Mouse (Mus musculus): ENCODE results near the gene Lhfp. TPM values are rescaled to one million over a fixed set of nuclear protein-coding genes. Genes with fewer than 3 reads are reported as not detected.

Lhfp gene
- polyA plus RNA-seq, 1 experiment = 12.1 TPM

DNA sequence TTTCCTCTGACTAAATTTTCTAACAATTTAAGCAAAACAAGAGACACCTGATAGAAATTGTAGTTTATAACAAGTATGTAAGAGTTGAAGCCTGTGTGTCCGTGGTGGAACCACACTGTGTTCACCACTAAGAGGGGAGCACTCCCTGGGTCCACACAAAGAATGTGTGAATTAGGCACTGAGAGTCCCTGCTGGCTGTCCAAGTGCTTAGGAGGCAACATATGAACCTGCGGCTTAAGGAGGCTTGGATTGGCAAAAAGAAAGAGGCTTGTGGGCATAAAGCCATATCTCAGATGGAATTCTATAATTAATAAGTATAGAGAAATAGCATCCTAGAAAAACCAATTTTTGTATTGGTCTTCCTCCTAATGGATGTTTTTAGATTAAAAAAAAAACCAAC is 104.2 kb downstream of the Lhfp start:
- TF ChIP-seq EP300 (IDR thresholded peaks at IDR 0.05; ENCODE audit: insufficient read depth, low read depth, low read length) = no peak
- no peak for TF ChIP-seq CTCF (IDR thresholded peaks at IDR 0.05; ENCODE audit: low read depth, low read length)
- no peak for TF ChIP-seq POLR2A (IDR thresholded peaks at IDR 0.05; ENCODE audit: insufficient read depth, low read length)
- no peak overlapping the region for H3K27ac ChIP-seq (ENCODE audit: insufficient read depth, low read length)
- H3K27me3 ChIP-seq (ENCODE audit: control insufficient read depth, insufficient read depth, low read length, poor library complexity, severe bottlenecking) = no peaks in the 10 kb centered on the region
- no peaks in the 10 kb centered on the region for H3K9me3 ChIP-seq (replicated peaks; ENCODE audit: control insufficient read depth, insufficient read depth, low read length, poor library complexity, severe bottlenecking)
- no peaks in the 10 kb centered on the region for H3K36me3 ChIP-seq (ENCODE audit: control insufficient read depth, insufficient read depth, low read length, poor library complexity, severe bottlenecking)
- H3K9ac ChIP-seq (ENCODE audit: low read depth, poor library complexity, severe bottlenecking) = no peak overlapping the region
- no peak overlapping the region for H3K4me3 ChIP-seq (ENCODE audit: low read depth, low read length)
- no peaks in the 10 kb centered on the region for H3K4me1 ChIP-seq (ENCODE audit: control insufficient read depth, insufficient read depth, low read length)

DNA sequence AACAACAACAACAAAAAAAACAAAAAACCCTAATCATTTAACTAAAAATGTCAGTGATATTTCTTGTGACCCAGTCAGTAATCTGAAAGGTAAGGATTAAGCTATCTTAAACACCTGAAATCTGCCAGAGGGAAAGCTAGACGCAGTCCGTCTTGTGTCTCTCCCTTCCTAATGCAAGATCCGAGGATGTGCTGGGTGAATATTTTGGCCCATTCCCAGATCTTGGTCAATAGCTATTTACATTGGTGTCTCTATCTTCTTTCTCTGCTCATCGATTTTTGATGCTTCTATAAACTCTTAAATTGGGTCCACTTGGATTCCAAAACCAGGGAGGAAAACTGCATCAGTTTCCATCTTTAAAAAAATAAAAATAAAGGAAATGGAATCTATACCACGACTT is 104.6 kb downstream of the Lhfp start:
- TF ChIP-seq CTCF (IDR thresholded peaks at IDR 0.05; ENCODE audit: low read depth, low read length) (no peak), POLR2A (IDR thresholded peaks at IDR 0.05; ENCODE audit: insufficient read depth, low read length) (no peak), EP300 (IDR thresholded peaks at IDR 0.05; ENCODE audit: insufficient read depth, low read depth, low read length) (no peak)
- H3K9ac ChIP-seq (ENCODE audit: low read depth, poor library complexity, severe bottlenecking) = no peak overlapping the region
- H3K4me3 ChIP-seq (ENCODE audit: low read depth, low read length) = no peak overlapping the region
- no peaks in the 10 kb centered on the region for H3K27me3 ChIP-seq (ENCODE audit: control insufficient read depth, insufficient read depth, low read length, poor library complexity, severe bottlenecking)
- H3K27ac ChIP-seq (ENCODE audit: insufficient read depth, low read length) = no peak overlapping the region
- no peaks in the 10 kb centered on the region for H3K9me3 ChIP-seq (replicated peaks; ENCODE audit: control insufficient read depth, insufficient read depth, low read length, poor library complexity, severe bottlenecking)
- no peaks in the 10 kb centered on the region for H3K4me1 ChIP-seq (ENCODE audit: control insufficient read depth, insufficient read depth, low read length)
- H3K36me3 ChIP-seq (ENCODE audit: control insufficient read depth, insufficient read depth, low read length, poor library complexity, severe bottlenecking) = no peaks in the 10 kb centered on the region

DNA sequence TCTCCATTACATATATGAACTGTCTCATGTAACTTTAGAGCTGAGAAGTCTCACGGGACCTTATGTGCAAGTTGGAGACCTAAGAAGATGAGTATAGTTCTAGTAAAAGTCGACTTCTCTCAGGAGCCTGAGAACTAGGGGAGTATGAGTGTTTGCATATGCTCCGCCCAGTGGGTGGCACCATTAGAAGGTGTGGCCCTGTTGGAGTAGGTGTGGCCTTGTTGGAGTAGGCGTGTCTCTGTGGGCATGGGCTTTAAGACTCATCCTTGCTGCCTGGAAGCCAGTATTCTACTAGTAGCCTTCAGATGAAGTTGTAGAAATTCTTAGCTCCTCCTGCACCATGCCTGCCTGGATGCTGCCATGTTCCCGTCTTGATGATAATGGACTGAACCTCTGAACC is 105.7 kb downstream of the Lhfp start:
- H3K4me3 ChIP-seq (ENCODE audit: low read depth, low read length) = no peak overlapping the region
- H3K27ac ChIP-seq (ENCODE audit: insufficient read depth, low read length) = no peak overlapping the region
- H3K4me1 ChIP-seq (ENCODE audit: control insufficient read depth, insufficient read depth, low read length) = no peaks in the 10 kb centered on the region
- no peaks in the 10 kb centered on the region for H3K9me3 ChIP-seq (replicated peaks; ENCODE audit: control insufficient read depth, insufficient read depth, low read length, poor library complexity, severe bottlenecking)
- H3K36me3 ChIP-seq (ENCODE audit: control insufficient read depth, insufficient read depth, low read length, poor library complexity, severe bottlenecking) = no peaks in the 10 kb centered on the region
- TF ChIP-seq POLR2A (IDR thresholded peaks at IDR 0.05; ENCODE audit: insufficient read depth, low read length) (no peak), CTCF (IDR thresholded peaks at IDR 0.05; ENCODE audit: low read depth, low read length) (no peak), EP300 (IDR thresholded peaks at IDR 0.05; ENCODE audit: insufficient read depth, low read depth, low read length) (no peak)
- no peaks in the 10 kb centered on the region; the same call in 1 of the 2 replicates for H3K27me3 ChIP-seq (ENCODE audit: control insufficient read depth, insufficient read depth, low read length, poor library complexity, severe bottlenecking)
- no peak overlapping the region for H3K9ac ChIP-seq (ENCODE audit: low read depth, poor library complexity, severe bottlenecking)

DNA sequence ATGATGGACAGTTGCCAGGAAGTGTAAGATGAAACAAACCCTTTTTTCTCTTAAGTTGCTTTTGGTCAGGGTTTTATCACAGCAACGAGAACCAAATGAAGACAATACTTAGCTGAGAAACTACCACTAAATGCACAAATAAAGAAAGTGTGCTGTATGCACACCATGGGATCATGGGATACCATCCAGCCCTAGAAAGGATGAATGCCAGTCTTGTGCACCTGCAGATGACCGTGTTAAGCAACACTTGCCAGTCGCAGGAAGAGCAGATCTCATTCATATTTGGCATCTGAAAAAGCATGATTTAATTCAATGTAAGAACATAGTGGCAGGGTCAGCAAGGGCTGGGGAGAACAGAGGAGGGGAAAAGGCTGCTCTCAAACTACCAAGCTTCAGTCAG is 107.4 kb downstream of the Lhfp start:
- Histone ChIP-seq H3K27ac (ENCODE audit: insufficient read depth, low read length) (no peak overlapping the region), H3K4me1 (ENCODE audit: control insufficient read depth, insufficient read depth, low read length) (no peaks in the 10 kb centered on the region), H3K36me3 (ENCODE audit: control insufficient read depth, insufficient read depth, low read length, poor library complexity, severe bottlenecking) (no peaks in the 10 kb centered on the region), H3K9ac (ENCODE audit: low read depth, poor library complexity, severe bottlenecking) (no peak overlapping the region), H3K27me3 (ENCODE audit: control insufficient read depth, insufficient read depth, low read length, poor library complexity, severe bottlenecking) (no peaks in the 10 kb centered on the region; the same call in 1 of the 2 replicates), H3K9me3 (replicated peaks; ENCODE audit: control insufficient read depth, insufficient read depth, low read length, poor library complexity, severe bottlenecking) (peaks cover 4% of the 10 kb centered on the region; the same call in 1 of the 2 replicates), H3K4me3 (ENCODE audit: low read depth, low read length) (no peak overlapping the region)
- TF ChIP-seq POLR2A (IDR thresholded peaks at IDR 0.05; ENCODE audit: insufficient read depth, low read length) = no peak
- TF ChIP-seq CTCF (IDR thresholded peaks at IDR 0.05; ENCODE audit: low read depth, low read length) = no peak
- no peak for TF ChIP-seq EP300 (IDR thresholded peaks at IDR 0.05; ENCODE audit: insufficient read depth, low read depth, low read length)

DNA sequence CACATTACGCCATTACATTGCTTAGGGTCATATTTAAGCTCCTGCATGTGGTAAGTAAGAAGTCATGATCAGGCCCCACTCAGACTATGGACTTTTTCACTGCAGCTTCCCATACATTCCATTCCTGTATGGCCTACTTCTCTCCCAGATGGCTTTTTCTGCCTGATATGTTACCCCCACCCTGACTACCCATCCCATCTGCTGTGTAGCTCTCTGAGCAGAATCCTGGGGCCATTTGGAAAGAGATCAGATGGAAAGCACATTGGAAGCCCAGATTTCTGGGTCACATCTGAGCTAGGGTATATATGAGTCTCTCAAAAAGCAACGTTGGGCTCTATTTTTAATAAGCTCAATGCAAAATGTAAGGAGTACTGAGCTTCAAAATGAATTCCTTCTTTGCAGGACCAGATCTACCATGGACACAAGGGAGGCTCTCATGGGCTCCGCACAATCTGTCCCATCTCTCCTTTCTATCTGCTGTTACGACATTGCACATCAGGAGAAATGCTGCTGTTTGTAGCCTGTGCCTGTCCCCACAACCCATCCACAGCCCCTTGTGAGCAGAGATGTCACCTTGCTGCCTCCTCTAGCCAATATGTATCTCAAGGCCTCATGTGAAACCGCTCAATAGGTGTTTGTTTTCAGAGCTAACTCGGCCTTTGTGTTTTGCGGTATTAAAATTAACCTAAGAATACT is 108.4 kb downstream of the Lhfp start:
- Histone ChIP-seq H3K27me3 (ENCODE audit: control insufficient read depth, insufficient read depth, low read length, poor library complexity, severe bottlenecking) (no peaks in the 10 kb centered on the region; the same call in 1 of the 2 replicates), H3K4me1 (ENCODE audit: control insufficient read depth, insufficient read depth, low read length) (no peaks in the 10 kb centered on the region), H3K27ac (ENCODE audit: insufficient read depth, low read length) (no peak overlapping the region), H3K4me3 (ENCODE audit: low read depth, low read length) (no peak overlapping the region), H3K9ac (ENCODE audit: low read depth, poor library complexity, severe bottlenecking) (no peak overlapping the region), H3K36me3 (ENCODE audit: control insufficient read depth, insufficient read depth, low read length, poor library complexity, severe bottlenecking) (no peaks in the 10 kb centered on the region), H3K9me3 (replicated peaks; ENCODE audit: control insufficient read depth, insufficient read depth, low read length, poor library complexity, severe bottlenecking) (peaks cover 4% of the 10 kb centered on the region; the same call in 1 of the 2 replicates)
- no peak for TF ChIP-seq POLR2A (IDR thresholded peaks at IDR 0.05; ENCODE audit: insufficient read depth, low read length)
- no peak for TF ChIP-seq EP300 (IDR thresholded peaks at IDR 0.05; ENCODE audit: insufficient read depth, low read depth, low read length)
- no peak for TF ChIP-seq CTCF (IDR thresholded peaks at IDR 0.05; ENCODE audit: low read depth, low read length)

DNA sequence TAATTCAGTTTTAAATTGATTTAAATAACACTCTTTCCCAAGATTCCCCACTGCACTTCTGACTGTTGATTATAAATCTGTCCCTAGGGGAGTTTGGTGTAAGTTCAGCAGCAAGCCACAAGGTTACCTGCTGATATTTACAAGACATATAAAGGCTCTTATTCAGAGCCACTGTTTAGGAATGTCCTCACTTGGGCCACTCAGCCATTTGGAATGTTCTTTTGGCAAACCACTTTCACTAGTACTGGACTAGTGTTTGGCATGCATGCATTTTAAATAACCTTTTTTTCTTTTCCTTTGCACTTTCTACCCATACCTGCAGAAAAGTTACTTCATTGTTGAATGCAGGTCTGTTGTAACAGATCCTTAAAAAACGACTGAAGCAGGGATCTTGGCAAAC is 109.8 kb downstream of the Lhfp start:
- H3K9ac ChIP-seq (ENCODE audit: low read depth, poor library complexity, severe bottlenecking) = no peak overlapping the region
- TF ChIP-seq CTCF (IDR thresholded peaks at IDR 0.05; ENCODE audit: low read depth, low read length) (no peak), EP300 (IDR thresholded peaks at IDR 0.05; ENCODE audit: insufficient read depth, low read depth, low read length) (no peak), POLR2A (IDR thresholded peaks at IDR 0.05; ENCODE audit: insufficient read depth, low read length) (no peak)

More for the DNA sequence above, 109.8 kb downstream of the Lhfp start:
- peaks cover 4% of the 10 kb centered on the region; the same call in 1 of the 2 replicates for H3K9me3 ChIP-seq (replicated peaks; ENCODE audit: control insufficient read depth, insufficient read depth, low read length, poor library complexity, severe bottlenecking)
- no peaks in the 10 kb centered on the region for H3K4me1 ChIP-seq (ENCODE audit: control insufficient read depth, insufficient read depth, low read length)
- H3K27ac ChIP-seq (ENCODE audit: insufficient read depth, low read length) = no peak overlapping the region
- H3K27me3 ChIP-seq (ENCODE audit: control insufficient read depth, insufficient read depth, low read length, poor library complexity, severe bottlenecking) = no peaks in the 10 kb centered on the region; the same call in 1 of the 2 replicates
- no peak overlapping the region for H3K4me3 ChIP-seq (ENCODE audit: low read depth, low read length)
- no peaks in the 10 kb centered on the region for H3K36me3 ChIP-seq (ENCODE audit: control insufficient read depth, insufficient read depth, low read length, poor library complexity, severe bottlenecking)

Data from ES-Bruce4 (cell line).